Mouse (Mus musculus) liver, adult (tissue): Measurements from ENCODE around the gene Ndufb2.

Experiments
- GATA4 ChIP-seq: IDR thresholded peaks from 2 replicates; pipeline ENCODE4 v1.6.1; 2014; ENCODE audit warnings: mild to moderate bottlenecking, low read length; ENCODE audit not compliant: insufficient replicate concordance

Gene Ndufb2

DNA sequence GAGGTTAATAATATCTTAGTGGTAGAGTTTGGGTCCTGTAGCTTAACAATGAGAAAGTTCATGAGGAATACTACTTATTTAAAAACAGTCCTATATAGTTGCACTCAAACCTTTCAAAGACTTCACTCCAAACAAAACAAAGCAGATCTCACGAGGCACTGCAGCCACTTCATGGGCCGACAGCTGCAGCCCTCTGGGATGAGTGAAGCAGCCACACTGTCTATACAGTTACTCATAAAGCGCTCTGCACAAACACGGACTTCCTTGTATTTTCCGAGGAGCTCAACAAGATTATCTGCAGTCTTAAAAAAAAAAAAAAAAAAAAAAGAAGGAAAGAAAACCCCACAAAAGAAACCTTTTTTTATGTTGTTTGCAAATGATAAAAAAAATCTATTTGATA, 15.0 kb downstream of the Ndufb2 start:
- TF ChIP-seq GATA4: no peak

DNA sequence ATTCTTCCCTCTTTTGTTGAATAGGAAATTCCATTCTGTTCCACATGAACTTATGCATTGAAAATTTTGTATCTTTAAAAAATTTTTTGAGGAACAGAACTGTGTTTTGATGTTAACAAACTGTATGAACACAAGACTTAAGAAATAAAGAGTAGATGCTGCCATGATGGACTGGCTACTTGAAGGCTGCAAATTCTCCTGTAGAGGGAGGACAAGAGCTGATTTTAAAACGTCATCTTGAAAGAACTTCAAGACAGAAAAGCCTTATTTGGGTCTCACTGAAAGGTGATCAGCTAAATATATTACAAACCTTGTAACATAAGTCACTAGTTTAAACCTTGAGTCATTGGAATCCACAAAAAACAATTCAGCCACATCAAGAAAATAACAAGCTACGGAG, 17.8 kb downstream of the Ndufb2 start:
- TF ChIP-seq GATA4: no peak

DNA sequence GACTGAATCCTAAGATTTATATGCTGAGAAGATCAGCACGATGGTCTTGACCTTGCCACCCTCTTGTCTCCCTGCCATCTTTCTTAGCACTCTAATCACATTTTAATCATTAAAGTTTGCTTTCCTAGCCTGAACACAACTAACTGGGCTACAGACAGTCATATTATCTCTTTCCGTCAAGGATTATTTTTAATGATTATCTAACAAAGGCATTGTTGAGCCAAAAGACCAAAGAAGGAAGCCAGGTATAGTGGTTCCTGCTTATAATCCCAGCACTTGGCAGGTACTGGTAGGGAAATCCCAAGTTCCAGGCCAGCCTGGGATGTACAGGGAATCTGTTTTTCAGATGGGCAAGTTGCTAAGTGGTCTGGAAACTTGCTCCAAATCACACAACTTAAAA, 18.9 kb downstream of the Ndufb2 start:
- no peak for TF ChIP-seq GATA4
